Mouse (Mus musculus): ENCODE results near the gene Golga4. TPM values are rescaled to one million over a fixed set of nuclear protein-coding genes. Genes with fewer than 3 reads are reported as not detected.
A peak's percentile ranks its signal among the peaks of the same experiment; 100 is the strongest.

Gene Golga4
- 100 to 1,000 TPM; 262 to 330 TPM for total RNA-seq (2021)
- long read RNA-seq, experiment 1, full-length matches to known transcripts, result 2 of 46 reads
- long read RNA-seq, experiment 1, partial matches to known transcripts, result 22 of 46 reads
- long read RNA-seq, experiment 1, other reads (novel, unspliced or antisense), result 22 of 46 reads
- long read RNA-seq, experiment 2, full-length matches to known transcripts, result 1 of 56 reads
- long read RNA-seq, experiment 2, partial matches to known transcripts, result 43 of 56 reads
- long read RNA-seq, experiment 2, other reads (novel, unspliced or antisense), result 12 of 56 reads

DNA sequence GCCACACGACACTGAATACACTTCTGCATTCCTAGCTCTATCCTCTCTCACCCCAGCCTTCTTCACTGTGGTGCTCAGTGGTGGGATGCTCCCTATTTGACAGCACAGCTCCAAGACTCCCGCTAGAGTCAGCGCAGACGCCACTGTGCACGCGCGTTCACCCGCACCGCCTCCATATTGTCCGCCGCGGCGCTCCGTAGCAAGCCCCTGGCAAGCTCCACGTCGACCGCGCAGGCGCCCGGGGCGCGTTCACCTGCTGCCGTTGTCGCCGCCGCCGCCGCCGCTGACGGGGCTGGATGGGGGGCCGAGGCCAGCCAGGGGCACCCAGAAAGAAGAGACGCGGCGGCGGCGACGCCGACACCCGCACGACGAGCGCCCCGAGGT lies at the start of gene Golga4:
Gene Golga4, plus strand, starts transcription at position 248 of the 384 bp plus-strand sequence.
- intact Hi-C loops (cut with DNase I), result no loop called here
- peak; percentile 83 to 86 for DNase-seq

DNA sequence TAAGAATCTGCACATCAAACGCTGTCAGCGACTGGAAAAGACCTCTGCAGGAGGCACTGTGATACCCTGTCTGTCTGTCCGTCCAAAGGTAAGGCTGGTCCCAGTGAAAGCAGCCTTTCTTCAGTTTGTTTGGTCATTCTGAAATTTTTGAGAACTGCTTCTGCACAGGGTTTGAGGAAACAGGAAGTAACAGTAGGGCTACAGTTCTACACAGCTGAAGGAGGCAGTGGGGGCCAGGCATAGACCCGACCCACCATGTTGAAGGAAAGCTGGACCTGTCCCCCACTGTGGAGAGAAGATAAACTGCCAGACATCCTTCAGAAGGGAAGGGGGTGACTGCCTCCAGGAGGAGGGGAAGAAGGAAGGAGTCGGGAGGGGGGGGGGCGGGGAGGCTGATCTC lies 49.7 kb upstream of the Golga4 start:
- no peak for DNase-seq
- intact Hi-C loops (cut with DNase I), result no loop called here

DNA sequence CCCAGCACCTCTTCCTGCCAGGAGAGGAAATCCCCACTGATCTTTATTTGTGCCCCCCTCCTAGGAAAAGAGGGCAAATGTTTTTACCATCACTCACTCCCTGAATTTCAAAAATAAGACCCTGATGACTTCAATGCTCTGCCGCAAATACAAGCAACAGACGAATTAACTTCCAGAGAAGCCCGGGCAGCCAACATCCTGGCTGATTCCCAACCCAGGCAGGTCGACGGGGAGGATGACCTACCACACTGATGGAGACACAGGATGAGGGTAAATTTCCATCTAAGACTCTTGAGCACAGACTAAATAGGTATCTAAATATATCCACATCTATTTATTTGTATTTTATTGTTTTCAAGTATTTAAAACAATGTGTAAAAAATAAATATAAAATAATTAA lies 48.0 kb upstream of the Golga4 start:
- no peak for DNase-seq
- intact Hi-C loops (cut with DNase I), result no loop called here

DNA sequence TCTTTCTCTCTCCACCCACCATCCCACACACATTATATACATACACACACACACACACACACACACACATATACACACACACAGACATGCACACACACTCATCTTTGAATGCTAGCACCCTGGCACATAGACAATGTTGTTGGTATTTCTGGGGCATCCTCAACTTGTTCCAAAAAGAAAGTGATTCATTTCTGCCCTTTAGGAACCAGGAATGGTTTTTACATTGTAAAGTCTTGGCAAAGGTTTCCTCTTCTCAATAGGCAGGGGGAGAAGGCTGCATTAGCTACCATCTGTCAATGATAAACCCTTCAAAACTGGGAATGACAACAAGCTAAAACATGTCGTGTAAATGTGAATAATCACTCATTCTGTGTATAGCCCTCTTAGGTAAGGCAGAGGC lies 42.0 kb upstream of the Golga4 start:
- intact Hi-C loops (cut with DNase I), result no loop called here

DNA sequence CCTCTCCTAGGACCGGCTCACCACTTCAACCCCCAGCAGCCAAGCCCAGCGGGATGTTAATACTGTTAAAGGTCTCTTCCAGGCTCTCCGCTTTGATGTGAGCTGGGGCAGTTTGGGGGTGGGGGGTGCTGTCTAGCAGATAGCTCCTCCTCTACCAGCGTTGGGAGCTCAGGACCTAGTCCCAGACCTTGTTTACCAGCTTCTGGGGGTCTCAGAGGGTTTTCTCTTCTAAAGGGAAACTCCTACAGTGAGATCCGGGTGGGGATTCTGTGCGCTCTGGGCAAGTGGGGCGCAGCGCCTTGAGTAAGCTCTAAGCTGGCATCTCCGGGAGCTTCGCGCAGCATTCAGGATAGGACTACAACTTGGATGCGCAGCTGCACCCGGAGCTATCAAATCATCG lies 37.8 kb upstream of the Golga4 start:
- no peak for DNase-seq
- intact Hi-C loops (cut with DNase I), result no loop called here

More for the DNA sequence above, 42.0 kb upstream of the Golga4 start:
- DNase-seq, result no peak

DNA sequence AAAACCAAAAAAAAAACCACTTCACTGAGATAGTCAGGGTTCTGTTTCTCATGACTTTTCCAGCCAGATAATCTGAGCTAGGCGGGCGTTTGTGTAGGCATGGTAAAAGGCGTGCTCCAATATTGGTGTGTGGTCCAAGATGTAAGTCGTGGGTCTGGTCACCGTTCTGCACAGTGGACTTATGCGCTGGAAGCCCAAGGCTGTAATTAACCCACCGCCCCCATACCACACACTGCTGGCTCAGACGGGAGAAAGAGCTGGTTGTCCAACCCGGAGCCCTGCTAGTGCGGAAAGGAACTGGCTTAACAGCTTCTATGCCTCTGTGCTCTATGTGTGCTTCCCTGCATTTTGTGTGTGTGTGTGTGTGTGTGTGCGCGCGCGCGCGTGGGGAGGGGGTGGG lies 36.8 kb upstream of the Golga4 start:
- no peak for DNase-seq
- intact Hi-C loops (cut with DNase I), result no loop called here

DNA sequence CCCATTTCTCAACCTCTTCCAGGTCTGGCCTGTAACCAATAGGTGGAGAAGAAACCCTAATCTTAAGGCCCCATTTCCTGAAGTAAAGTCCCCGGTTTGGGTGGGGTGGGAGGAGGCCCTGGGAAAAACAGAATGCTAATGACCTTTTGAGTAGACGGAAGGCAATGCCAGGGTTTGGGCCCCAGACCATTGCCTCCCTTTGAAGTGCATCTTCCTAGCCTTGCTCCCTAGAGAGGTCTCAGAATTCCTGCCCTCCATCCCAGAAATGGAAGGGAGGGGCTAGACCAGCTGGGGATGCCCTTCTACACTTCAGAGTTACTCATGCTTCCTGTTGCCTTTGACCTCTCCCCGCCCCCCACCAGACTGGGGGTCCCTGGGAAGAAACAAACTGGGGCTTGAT lies 34.8 kb upstream of the Golga4 start:
- intact Hi-C loops (cut with DNase I), result no loop called here

DNA sequence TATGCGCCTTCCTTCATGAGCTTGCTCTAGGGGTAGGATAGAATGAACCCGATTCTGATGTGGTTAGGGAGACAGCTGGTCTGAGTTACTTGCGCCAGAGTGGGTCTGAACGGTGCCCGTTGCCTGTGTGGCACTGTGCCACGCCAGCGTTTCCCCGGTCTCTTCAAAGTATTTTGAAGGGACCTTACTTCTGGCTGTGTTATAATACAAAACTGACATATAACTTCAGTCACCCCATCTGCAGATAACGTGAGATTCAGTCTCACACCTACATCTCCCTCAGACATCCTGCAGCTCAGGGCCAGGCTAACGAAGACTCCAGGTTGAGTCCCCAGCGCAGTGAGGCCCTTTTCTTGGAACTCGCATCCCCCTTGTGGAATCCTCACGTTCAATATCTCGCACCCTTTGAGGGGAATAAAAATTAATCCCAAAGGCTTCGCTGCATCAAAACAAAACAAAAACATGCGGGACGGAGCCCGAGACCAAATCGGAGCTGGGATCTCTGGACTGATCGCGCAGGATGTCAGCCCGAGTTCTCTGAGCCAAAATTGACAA lies 29.8 kb upstream of the Golga4 start:
- intact Hi-C loops (cut with DNase I), result no loop called here
- no peak for DNase-seq

More for the DNA sequence above, 34.8 kb upstream of the Golga4 start:
- no peak for DNase-seq

DNA sequence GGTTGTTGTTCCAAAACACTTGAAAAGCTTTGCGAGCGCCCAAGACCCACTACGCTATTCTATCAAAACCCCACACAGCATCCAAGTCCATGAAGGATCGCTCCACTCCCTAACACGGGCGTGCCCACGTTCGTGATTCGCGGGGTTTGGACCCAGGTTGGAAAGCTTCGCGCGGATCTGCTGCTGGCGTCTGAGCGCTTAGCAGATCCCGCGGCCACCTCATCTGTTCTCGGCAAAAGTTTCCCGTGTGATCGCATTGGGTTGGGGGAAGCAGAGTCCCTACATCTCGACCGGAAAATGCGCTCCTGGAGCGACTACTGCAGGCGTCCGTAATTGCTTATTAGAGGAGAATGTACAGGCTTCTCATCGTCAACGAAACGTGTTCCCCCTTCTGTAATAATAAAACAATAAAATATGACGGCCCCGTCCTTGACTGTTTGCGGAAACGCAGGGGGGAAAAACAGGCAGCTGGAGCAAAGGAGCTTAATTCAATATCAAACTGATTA lies 29.2 kb upstream of the Golga4 start:
- no peak for DNase-seq

DNA sequence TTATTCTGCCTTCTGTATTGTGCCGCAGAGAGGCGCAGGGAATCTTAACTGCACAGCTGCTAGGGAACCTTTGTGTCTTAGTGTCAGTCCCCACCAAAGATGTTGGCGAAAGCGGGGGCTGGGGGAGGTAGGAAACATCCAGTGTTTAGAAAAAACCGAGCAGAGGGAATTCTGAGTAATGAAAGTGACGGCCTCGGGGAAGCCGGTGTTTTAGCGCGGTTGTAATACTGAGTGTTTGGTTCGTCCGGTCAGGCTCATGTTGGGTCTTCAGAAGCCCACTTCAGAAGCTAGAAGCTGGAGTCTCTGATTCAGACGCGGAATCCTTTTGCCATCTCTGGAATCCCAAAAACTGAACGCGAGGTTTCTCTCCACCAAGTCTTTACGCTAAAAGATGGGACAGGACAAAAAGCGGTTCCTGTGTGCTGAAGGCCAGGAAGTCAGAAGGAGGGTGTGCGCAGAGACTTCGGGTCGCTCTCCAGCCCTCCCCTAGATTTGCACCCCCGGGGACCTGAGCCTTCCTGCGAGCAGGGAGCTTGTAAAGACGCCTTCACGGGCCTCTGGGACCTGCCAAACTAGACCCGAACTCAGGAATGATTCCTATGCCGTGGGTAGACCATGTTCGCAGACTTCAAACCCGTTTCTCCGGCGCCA lies 28.7 kb upstream of the Golga4 start:
- intact Hi-C loops (cut with DNase I), result no loop called here
- DNase-seq, result no peak

More for the DNA sequence above, 29.2 kb upstream of the Golga4 start:
- intact Hi-C loops (cut with DNase I), result no loop called here

DNA sequence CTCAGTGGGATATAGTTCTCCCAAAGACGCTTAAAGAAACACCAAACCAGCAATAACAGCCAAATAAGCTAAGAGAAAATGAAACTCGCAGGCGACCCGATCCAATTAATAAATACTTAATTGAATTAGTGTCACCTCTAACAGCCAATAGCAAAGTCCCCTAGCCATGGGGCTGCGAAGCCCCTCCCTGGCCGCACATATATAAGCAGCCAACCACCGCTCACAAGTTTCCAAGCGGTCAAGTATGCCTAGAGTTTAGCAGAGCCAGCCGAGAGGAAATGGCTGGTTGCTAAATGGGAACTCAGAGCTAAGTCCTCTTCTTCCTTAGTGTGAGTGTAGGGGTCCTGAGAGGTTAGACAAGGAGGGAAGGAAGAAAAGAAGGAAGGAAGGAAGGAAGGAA lies 28.1 kb upstream of the Golga4 start, which contains the start of gene Eomes:
Gene Eomes, plus strand, starts transcription at position 252 of the 400 bp plus-strand sequence.
- no peak for DNase-seq
- intact Hi-C loops (cut with DNase I), result no loop called here

DNA sequence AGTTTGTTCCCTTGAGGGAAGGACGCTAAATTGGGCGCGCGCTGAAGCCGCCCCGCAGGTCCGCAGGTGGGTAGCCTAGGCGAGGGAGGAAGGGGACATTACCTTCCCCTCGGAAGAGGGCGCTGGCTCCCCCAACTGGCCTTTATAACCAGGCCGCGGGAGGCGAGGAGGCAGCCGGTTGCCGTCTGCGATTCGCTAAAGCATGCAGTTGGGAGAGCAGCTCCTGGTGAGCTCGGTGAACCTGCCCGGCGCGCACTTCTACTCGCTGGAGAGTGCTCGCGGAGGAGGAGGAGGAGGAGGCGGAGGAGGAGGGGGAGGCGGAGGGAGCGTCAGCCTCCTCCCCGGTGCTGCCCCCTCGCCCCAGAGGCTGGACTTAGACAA lies 27.6 kb upstream of the Golga4 start:
- DNase-seq, result no peak
- intact Hi-C loops (cut with DNase I), result no loop called here

DNA sequence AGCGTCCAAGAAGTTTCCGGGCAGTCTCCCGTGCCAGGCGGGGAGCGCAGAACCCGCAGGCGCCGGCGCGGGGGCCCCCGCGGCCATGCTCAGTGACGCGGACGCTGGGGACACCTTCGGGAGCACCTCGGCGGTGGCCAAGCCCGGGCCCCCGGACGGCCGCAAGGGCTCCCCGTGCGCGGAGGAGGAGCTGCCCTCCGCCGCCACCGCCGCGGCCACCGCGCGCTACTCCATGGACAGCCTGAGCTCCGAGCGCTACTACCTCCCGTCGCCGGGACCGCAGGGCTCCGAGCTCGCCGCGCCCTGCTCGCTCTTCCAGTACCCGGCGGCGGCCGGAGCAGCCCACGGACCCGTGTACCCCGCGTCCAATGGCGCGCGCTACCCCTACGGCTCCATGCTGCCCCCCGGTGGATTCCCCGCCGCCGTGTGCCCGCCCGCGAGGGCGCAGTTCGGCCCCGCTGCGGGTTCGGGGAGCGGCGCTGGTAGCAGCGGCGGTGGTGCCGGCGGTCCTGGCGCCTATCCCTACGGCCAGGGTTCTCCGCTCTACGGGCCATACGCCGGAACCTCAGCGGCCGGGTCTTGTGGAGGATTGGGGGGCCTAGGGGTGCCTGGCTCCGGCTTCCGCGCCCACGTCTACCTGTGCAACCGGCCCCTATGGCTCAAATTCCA lies 27.1 kb upstream of the Golga4 start:
- no peak for DNase-seq

DNA sequence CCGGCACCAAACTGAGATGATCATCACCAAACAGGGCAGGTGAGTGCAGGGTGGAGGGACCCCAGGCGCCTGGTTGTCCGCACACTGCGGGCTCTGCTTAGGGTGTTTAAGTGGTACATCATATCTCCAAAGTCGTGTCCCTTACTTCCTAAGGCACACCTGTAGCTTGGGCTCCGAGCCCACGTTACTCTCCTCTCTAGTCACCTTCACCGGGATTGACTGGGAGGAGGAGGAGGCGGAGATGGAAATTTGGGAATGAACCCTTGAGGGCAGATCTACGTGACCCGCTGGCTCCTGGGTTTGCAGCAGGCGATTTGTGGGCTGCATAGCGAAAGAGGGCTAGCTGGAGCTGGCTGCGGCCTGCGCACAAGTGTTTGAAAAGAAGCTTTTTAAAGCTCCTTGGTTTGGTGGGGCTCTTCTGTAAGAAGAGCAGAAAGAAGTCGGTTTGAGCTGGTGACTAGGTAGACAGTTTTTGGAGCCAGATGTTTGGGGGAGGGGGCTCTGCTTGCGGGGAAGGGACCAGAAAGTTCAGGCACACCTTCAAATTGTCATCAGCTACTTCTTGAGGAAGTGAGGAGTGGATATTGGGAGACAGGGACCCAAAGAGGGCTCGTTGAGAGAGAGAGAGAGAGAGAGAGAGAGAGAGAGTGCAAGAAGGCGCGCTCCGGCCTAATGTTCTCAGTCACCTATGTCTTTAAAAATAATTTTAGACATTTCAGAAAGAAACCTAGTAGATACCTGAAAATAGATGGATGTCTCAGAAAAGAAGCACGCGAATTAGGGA lies 26.4 kb upstream of the Golga4 start:
- no peak for DNase-seq
- intact Hi-C loops (cut with DNase I), result no loop called here

More for the DNA sequence above, 27.1 kb upstream of the Golga4 start:
- intact Hi-C loops (cut with DNase I), result no loop called here

DNA sequence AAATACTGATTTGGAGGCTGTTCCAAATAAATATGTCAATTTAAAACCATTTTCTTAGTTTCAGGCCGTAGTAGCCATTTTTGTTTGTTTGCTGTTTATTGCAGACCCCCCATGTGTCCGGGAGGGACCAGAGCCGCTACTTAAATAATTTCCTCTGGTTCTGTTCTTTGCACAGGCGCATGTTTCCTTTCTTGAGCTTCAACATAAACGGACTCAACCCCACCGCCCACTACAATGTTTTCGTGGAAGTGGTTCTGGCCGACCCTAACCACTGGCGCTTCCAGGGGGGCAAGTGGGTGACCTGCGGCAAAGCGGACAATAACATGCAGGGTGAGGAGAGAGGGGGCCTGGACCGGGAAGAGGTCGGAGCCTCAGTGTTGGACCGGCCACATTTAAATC lies 25.8 kb upstream of the Golga4 start:
- no peak for DNase-seq
- intact Hi-C loops (cut with DNase I), result no loop called here

DNA sequence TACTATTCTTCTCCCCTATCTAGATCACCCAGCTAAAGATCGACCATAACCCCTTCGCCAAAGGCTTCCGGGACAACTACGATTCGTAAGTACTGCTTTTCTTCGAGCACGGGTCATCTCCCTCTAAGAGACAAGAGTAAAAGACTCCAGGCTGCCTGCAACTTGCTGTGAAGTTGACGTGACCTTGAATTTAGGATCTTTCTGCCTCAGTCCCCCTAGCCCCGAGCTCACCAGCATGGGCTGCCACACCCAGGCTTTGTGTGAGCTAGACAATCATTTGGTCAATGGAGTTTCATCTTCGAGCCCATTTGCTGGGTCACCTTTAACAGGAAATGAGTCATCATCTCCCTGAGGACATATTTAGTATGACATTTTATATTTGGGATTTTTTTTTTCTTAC lies 23.9 kb upstream of the Golga4 start:
- no peak for DNase-seq
- intact Hi-C loops (cut with DNase I), result no loop called here

DNA sequence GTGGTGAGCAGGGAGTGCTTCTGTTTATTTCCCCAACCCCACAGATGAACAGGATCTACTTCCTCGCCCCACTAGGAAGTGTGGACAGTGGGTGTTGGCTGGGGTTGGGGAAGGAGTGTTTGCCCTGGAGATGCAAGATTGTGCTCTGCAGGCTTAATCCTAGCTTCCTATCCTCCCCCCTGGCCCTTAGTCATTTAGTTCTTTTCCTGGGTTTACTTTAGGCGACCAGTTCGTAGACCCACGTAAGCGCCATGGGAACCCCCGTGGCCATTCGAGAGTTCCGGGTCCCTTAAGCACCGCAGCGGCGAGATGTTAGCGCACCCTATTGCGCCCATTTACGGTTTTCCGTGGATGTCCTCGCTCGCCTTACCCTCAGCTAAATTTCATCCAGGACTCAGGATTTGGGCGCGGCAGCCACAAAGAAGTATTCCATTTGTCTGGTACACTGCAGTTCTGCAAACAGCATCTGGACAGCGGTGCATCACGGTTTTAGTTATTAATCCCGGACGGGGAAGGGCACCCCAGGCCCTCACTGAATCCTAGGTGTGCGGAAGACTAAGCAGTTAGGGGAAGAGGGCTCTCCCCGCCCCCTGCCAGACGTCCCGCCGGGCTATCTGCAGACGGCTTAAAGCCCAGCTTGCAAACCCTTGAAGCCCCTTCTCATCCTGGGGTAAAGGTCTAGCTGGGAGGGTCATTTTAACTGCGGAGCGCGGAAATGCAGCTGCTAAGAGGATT lies 19.5 kb upstream of the Golga4 start:
- intact Hi-C loops (cut with DNase I), result no loop called here
- DNase-seq, result no peak

DNA sequence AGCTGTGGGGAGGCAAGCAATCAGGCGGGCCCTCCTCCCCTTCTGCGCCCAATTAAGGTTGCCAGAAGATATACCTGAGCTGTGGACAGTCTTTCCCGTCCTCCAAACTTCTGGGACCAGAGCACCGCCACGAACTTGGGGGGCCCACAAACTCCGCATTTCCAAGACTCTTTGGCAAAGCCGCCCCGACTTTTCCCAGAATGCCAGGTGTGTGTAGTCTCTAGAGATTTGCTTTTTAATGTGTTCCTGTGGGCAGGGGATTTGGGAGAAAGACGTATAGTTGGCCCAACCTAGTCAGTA lies 19.0 kb upstream of the Golga4 start:
- no peak for DNase-seq
- intact Hi-C loops (cut with DNase I), result no loop called here

DNA sequence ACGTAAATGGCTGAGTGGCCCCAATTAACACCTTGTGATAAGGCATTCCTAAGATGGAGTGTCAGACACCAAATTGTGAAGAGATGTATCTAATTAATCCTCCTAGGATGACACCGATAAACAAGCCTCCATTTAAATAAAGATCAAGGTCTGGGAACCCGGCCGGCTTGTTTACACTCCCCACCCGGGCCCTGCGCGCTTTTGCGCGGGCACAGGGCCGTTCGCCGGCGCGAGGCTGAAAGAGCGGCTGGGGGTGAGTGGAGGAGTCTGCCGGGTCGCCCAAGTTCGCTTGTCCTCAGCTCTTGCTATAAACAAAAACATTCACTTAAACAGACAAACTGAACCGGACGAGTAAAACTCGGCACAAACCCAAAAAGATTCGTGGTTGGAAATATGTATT lies 18.4 kb upstream of the Golga4 start:
- intact Hi-C loops (cut with DNase I), result no loop called here
- no peak for DNase-seq

Measured in gastrocnemius, postnatal 36 days (tissue).